In genomic region chr3:81938924-81939323, GRCm38 (mm10) we compare ENCODE assay signal across 22 mouse cellular contexts. TPM values are rescaled to one million over a fixed set of nuclear protein-coding genes. Genes with fewer than 3 reads are reported as not detected.
A peak's percentile ranks its signal among the peaks of the same experiment; 100 is the strongest.
DNase-seq lines count a peak whose midpoint lies in the region; ATAC-seq and TF ChIP-seq lines count a peak whose summit lies in the region.
"Had no signal": no experiment of that assay in that cellular context is flagged by ENCODE, and none has a peak within 500 bp of the region (broad histone marks: within the 10 kb centered on the region; RNA-seq: fewer than 3 reads in every experiment).

No protein-coding gene starts in this region.

- no peaks in the 10 kb centered on the region for H3K9me3 ChIP-seq in lung, embryonic 14.5 days (ENCODE audit: low read depth, low read length)
- no peaks in the 10 kb centered on the region for H3K9me3 ChIP-seq in intestine, embryonic 16.5 days (ENCODE audit: control insufficient read depth, low read length)
- H3K9me3 ChIP-seq in kidney, embryonic 15.5 days (replicated peaks) = no peaks in the 10 kb centered on the region
- H3K9me3 ChIP-seq: liver, embryonic 12.5 days; neural tube, embryonic 12.5 days had no signal

- no peak for ATAC-seq in lung, embryonic 14.5 days (ENCODE audit: insufficient read depth)
- ATAC-seq in intestine, embryonic 16.5 days = peak; percentile 50; the same call in 1 of the 2 replicates
- no peak for ATAC-seq in kidney, embryonic 15.5 days (replicated peaks; ENCODE audit: low FRiP score)
- ATAC-seq: forebrain, postnatal 0 days; liver, embryonic 12.5 days; Patski had no signal

- H3K4me1 ChIP-seq in lung, embryonic 14.5 days (ENCODE audit: insufficient read depth) = no peaks in the 10 kb centered on the region
- H3K4me1 ChIP-seq in intestine, embryonic 16.5 days (ENCODE audit: control insufficient read depth, insufficient read depth, low read length) = no peaks in the 10 kb centered on the region
- H3K4me1 ChIP-seq in kidney, embryonic 15.5 days = no peaks in the 10 kb centered on the region
- H3K4me1 ChIP-seq: liver, embryonic 12.5 days; neural tube, embryonic 12.5 days had no signal

- no peak overlapping the region for H3K9ac ChIP-seq in lung, embryonic 14.5 days
- H3K9ac ChIP-seq in intestine, embryonic 16.5 days (ENCODE audit: low read depth, low read length) = no peak overlapping the region
- no peak overlapping the region for H3K9ac ChIP-seq in kidney, embryonic 15.5 days
- H3K9ac ChIP-seq: forebrain, postnatal 0 days; heart, embryonic 13.5 days; liver, embryonic 12.5 days; neural tube, embryonic 12.5 days had no signal

- H3K36me3 ChIP-seq in lung, embryonic 14.5 days (ENCODE audit: insufficient read depth) = no peaks in the 10 kb centered on the region
- H3K36me3 ChIP-seq in intestine, embryonic 16.5 days (ENCODE audit: control insufficient read depth, insufficient read depth, low read length) = no peaks in the 10 kb centered on the region
- no peaks in the 10 kb centered on the region for H3K36me3 ChIP-seq in kidney, embryonic 15.5 days
- H3K36me3 ChIP-seq: liver, embryonic 12.5 days; neural tube, embryonic 12.5 days had no signal

- H3K4me3 ChIP-seq in lung, embryonic 14.5 days (ENCODE audit: low read depth, low read length) = no peak overlapping the region
- H3K4me3 ChIP-seq in intestine, embryonic 16.5 days (ENCODE audit: low read length) = no peak overlapping the region
- H3K4me3 ChIP-seq in kidney, embryonic 15.5 days (replicated peaks) = no peak overlapping the region
- H3K4me3 ChIP-seq: heart, embryonic 13.5 days; liver, embryonic 12.5 days; neural tube, embryonic 12.5 days had no signal

- DNase-seq in adrenal gland, postnatal 10 days = peak; percentile 34
- DNase-seq in adrenal gland, adult 18-20 months (ENCODE audit: low spot score in 2 of 2) = no peak
- DNase-seq in lung, embryonic 14.5 days = peak; percentile 13
- no peak for DNase-seq in lung, postnatal 4 days
- peak; percentile 28 for DNase-seq in skeletal muscle tissue, adult 2 months (ENCODE audit: low read depth, low spot score)
- DNase-seq in left cerebral cortex, postnatal 14 days (ENCODE audit: low spot score in 2 of 2) = no peak
- DNase-seq: cerebellum, postnatal 10 days; forebrain, postnatal 0 days; gastrocnemius, postnatal 25 days; kidney, postnatal 10 days; retina, postnatal 1 day; thymus, postnatal 14 days had no signal

- H3K4me2 ChIP-seq in lung, embryonic 14.5 days = no peak overlapping the region
- no peak overlapping the region for H3K4me2 ChIP-seq in intestine, embryonic 16.5 days (ENCODE audit: low read depth, low read length)
- H3K4me2 ChIP-seq in kidney, embryonic 15.5 days = no peak overlapping the region
- H3K4me2 ChIP-seq: heart, embryonic 13.5 days; liver, embryonic 12.5 days; neural tube, embryonic 12.5 days had no signal

- WGBS in lung, embryonic 14.5 days = 31% methylated on average over 3 of the region's 3 CpGs
- WGBS in intestine, embryonic 16.5 days = 45% methylated on average over 3 of the region's 3 CpGs
- 72% methylated on average over 3 of the region's 3 CpGs for WGBS in kidney, embryonic 15.5 days

- TF ChIP-seq CTCF in lung, embryonic 14.5 days (IDR thresholded peaks at IDR 0.05; ENCODE audit: low read depth) = no peak

- no peak overlapping the region for H3K27ac ChIP-seq in lung, embryonic 14.5 days (ENCODE audit: low read depth)
- no peak overlapping the region for H3K27ac ChIP-seq in intestine, embryonic 16.5 days (ENCODE audit: low read length)
- no peak overlapping the region for H3K27ac ChIP-seq in kidney, embryonic 15.5 days
- H3K27ac ChIP-seq: heart, embryonic 13.5 days; liver, embryonic 12.5 days; neural tube, embryonic 12.5 days had no signal

- intact Hi-C loops in left cerebral cortex, postnatal 14 days (cut with DNase I) = no loop called here

- no peaks in the 10 kb centered on the region for H3K27me3 ChIP-seq in lung, embryonic 14.5 days (ENCODE audit: insufficient read depth, low read length)
- no peaks in the 10 kb centered on the region for H3K27me3 ChIP-seq in intestine, embryonic 16.5 days (replicated peaks; ENCODE audit: control insufficient read depth, insufficient read depth, low read length)
- no peaks in the 10 kb centered on the region for H3K27me3 ChIP-seq in kidney, embryonic 15.5 days
- H3K27me3 ChIP-seq: heart, embryonic 13.5 days; liver, embryonic 12.5 days; neural tube, embryonic 12.5 days; Patski had no signal

RNA-seq across cellular contexts. Expression of gene Ctso, which starts 6.5 kb away (rescaled TPM):
- 10 to 100 TPM; 29.4 to 36.3 TPM for total RNA-seq in adrenal gland, postnatal 10 days (2021)
- 10 to 100 TPM; 28.7 to 67.3 TPM for total RNA-seq in adrenal gland, adult 18-20 months (2021)
- polyA plus RNA-seq in lung, embryonic 14.5 days (2014; fragmentation: Nextera tagmentation; extraction: Ambion mirVana) = 15.0 and 15.3 TPM in 2 replicates
- 19.6 and 23.8 TPM in 2 replicates for polyA plus RNA-seq in intestine, embryonic 16.5 days (2015; fragmentation: Nextera tagmentation; extraction: Ambion mirVana)
- 13.8 and 14.2 TPM in 2 replicates for polyA plus RNA-seq in kidney, embryonic 15.5 days (2015; fragmentation: Nextera tagmentation; extraction: Ambion mirVana)
- total RNA-seq in left cerebral cortex, postnatal 14 days (2021) = 10 to 100 TPM; 13.7 to 14.5 TPM

RNA-seq across cellular contexts. Expression of gene Tdo2, which starts 37.1 kb away (rescaled TPM):
- 10 to 100 TPM; 29.6 to 65.4 TPM for total RNA-seq in adrenal gland, postnatal 10 days (2021)
- total RNA-seq in adrenal gland, adult 18-20 months (2021) = 1 to 10 TPM in 1 of 2 experiments, under 1 TPM in 1; 0.10 to 3.5 TPM
- 3.1 and 3.4 TPM in 2 replicates for polyA plus RNA-seq in lung, embryonic 14.5 days (2014; fragmentation: Nextera tagmentation; extraction: Ambion mirVana)
- polyA plus RNA-seq in intestine, embryonic 16.5 days (2015; fragmentation: Nextera tagmentation; extraction: Ambion mirVana) = 1.1 and 1.4 TPM in 2 replicates
- 0.09 and 0.19 TPM in 2 replicates for polyA plus RNA-seq in kidney, embryonic 15.5 days (2015; fragmentation: Nextera tagmentation; extraction: Ambion mirVana)
- 1 to 10 TPM; 1.6 to 1.7 TPM for total RNA-seq in left cerebral cortex, postnatal 14 days (2021)
- total RNA-seq: gastrocnemius, postnatal 25 days; hematopoietic stem cell, adult 5-6 weeks; megakaryocyte, adult 5-6 weeks had no signal

RNA-seq across cellular contexts. Expression of gene Asic5, which starts 43.2 kb away (rescaled TPM):
- total RNA-seq in adrenal gland, postnatal 10 days (2021) = under 1 TPM; 0.48 to 0.90 TPM
- total RNA-seq in adrenal gland, adult 18-20 months (2021) = not detected
- polyA plus RNA-seq in lung, embryonic 14.5 days (2014; fragmentation: Nextera tagmentation; extraction: Ambion mirVana) = 0.15 TPM in 1 of 2 replicates, not detected in the other
- polyA plus RNA-seq in intestine, embryonic 16.5 days (2015; fragmentation: Nextera tagmentation; extraction: Ambion mirVana) = 0.34 and 0.50 TPM in 2 replicates
- not detected in 2 replicates for polyA plus RNA-seq in kidney, embryonic 15.5 days (2015; fragmentation: Nextera tagmentation; extraction: Ambion mirVana)
- not detected for total RNA-seq in left cerebral cortex, postnatal 14 days (2021)
- total RNA-seq: forebrain, postnatal 0 days; gastrocnemius, postnatal 25 days; hematopoietic stem cell, adult 5-6 weeks; left cerebral cortex, postnatal 25 days; megakaryocyte, adult 5-6 weeks had no signal
- polyA plus RNA-seq: forebrain, postnatal 0 days; heart, embryonic 13.5 days; liver, embryonic 12.5 days; neural tube, embryonic 12.5 days; Patski; stomach, embryonic 14.5 days had no signal

Comparison
In these comparisons a context has a peak if more than half of its experiments do, and no peak if none do; other contexts are left out.
1. DNase-seq: peak in adrenal gland, postnatal 10 days (single experiment), lung, embryonic 14.5 days (single experiment) and skeletal muscle tissue, adult 2 months (single experiment); none in adrenal gland, adult 18-20 months (0 of 2), lung, postnatal 4 days (0 of 2) and left cerebral cortex, postnatal 14 days (0 of 2).
2. RNA of gene Tdo2, which starts 37.1 kb away (total RNA-seq): 29.6 to 65.4 TPM in adrenal gland, postnatal 10 days; 0.10 to 3.5 TPM in adrenal gland, adult 18-20 months and 1.6 to 1.7 TPM in left cerebral cortex, postnatal 14 days; every median in the first group is over 4 times any median in the second.